19 mouse cellular contexts compared by ENCODE assay signal in the genomic region with DNA sequence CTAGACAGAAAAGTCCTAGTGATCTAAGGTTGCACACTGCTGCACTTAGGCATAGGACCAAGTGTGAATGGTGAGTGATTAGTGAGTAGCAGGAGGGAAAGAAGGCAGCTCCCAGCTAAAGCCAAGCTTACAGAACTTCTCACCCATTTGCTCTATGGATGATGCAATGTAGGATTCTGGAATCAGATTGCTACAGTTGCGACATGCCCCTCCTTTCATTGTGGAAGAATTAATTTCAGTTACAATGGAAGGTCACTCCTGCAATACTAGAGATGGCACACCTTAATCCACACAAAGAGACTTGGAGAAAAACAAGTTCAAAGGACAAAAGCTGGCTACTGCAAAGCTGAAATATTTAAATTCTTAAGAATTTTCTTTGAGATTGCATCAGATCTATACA.
DNase-seq lines count a peak whose midpoint lies in the region; ATAC-seq and TF ChIP-seq lines count a peak whose summit lies in the region.
"Had no signal": no experiment of that assay in that cellular context is flagged by ENCODE, and none has a peak within 500 bp of the region (broad histone marks: within the 10 kb centered on the region; RNA-seq: fewer than 3 reads in every experiment).

No protein-coding gene starts in this region.

- no peak overlapping the region for H3K9ac ChIP-seq in lung, postnatal 0 days (replicated peaks; ENCODE audit: low read depth)
- H3K9ac ChIP-seq in ES-Bruce4 (ENCODE audit: low read depth, poor library complexity, severe bottlenecking): no peak overlapping the region
- H3K9ac ChIP-seq: embryonic facial prominence, embryonic 12.5 days; forebrain, embryonic 15.5 days; heart, embryonic 15.5 days; hindbrain, embryonic 14.5 days; intestine, embryonic 15.5 days had no signal

- H3K27me3 ChIP-seq in lung, postnatal 0 days (replicated peaks; ENCODE audit: insufficient read depth, low read length): no peaks in the 10 kb centered on the region
- no peaks in the 10 kb centered on the region for H3K27me3 ChIP-seq in ES-Bruce4 (ENCODE audit: control insufficient read depth, insufficient read depth, low read length, poor library complexity, severe bottlenecking)
- H3K27me3 ChIP-seq: embryonic facial prominence, embryonic 12.5 days; forebrain, embryonic 15.5 days; heart, embryonic 15.5 days; intestine, embryonic 15.5 days had no signal

- peak; percentile 49 for DNase-seq in lung, postnatal 0 days (ENCODE audit: low spot score)
- no peak for DNase-seq in lung, postnatal 4 days
- peak; percentile 28 for DNase-seq in adipocyte (ENCODE audit: low spot score)
- DNase-seq in spleen, adult 12 weeks (ENCODE audit: low spot score): no peak
- DNase-seq in B cell, adult 2 months: no peak
- DNase-seq in embryo, embryonic 10 days (ENCODE audit: low spot score): no peak
- DNase-seq: adrenal gland, postnatal 25 days; cerebellum, adult 8-10 months; cerebellum, postnatal 14 days; gastrocnemius, postnatal 10 days; heart, adult 2 months had no signal

- TF ChIP-seq CTCF in lung, postnatal 0 days (IDR thresholded peaks at IDR 0.05): no peak
- no peak for TF ChIP-seq CTCF in ES-Bruce4 (IDR thresholded peaks at IDR 0.05; ENCODE audit: low read depth, low read length)

- no peak overlapping the region for H3K4me3 ChIP-seq in lung, postnatal 0 days (ENCODE audit: low read depth, low read length)
- H3K4me3 ChIP-seq in ES-Bruce4 (ENCODE audit: low read depth, low read length): no peak overlapping the region
- H3K4me3 ChIP-seq: embryonic facial prominence, embryonic 12.5 days; forebrain, embryonic 15.5 days; heart, adult 2 months; heart, embryonic 15.5 days; hindbrain, embryonic 10.5 days; intestine, embryonic 15.5 days had no signal

- no peak for TF ChIP-seq POLR2A in ES-Bruce4 (IDR thresholded peaks at IDR 0.05; ENCODE audit: insufficient read depth, low read length)

- H3K4me1 ChIP-seq in lung, postnatal 0 days (ENCODE audit: insufficient read depth, low read depth, low read length): no peaks in the 10 kb centered on the region
- H3K4me1 ChIP-seq in ES-Bruce4 (ENCODE audit: control insufficient read depth, insufficient read depth, low read length): no peaks in the 10 kb centered on the region
- H3K4me1 ChIP-seq: embryonic facial prominence, embryonic 12.5 days; heart, embryonic 15.5 days; intestine, embryonic 15.5 days had no signal

- no peaks in the 10 kb centered on the region for H3K9me3 ChIP-seq in lung, postnatal 0 days (ENCODE audit: low read length)
- no peaks in the 10 kb centered on the region for H3K9me3 ChIP-seq in ES-Bruce4 (replicated peaks; ENCODE audit: control insufficient read depth, insufficient read depth, low read length, poor library complexity, severe bottlenecking)
- H3K9me3 ChIP-seq: embryonic facial prominence, embryonic 12.5 days; forebrain, embryonic 15.5 days; heart, embryonic 15.5 days; hindbrain, embryonic 10.5 days; intestine, embryonic 15.5 days had no signal

- no peak for ATAC-seq in lung, postnatal 0 days
- ATAC-seq: forebrain, embryonic 15.5 days; intestine, embryonic 15.5 days had no signal

- WGBS in lung, postnatal 0 days: 41% methylated on average over 1 of the region's 1 CpGs

- no peak overlapping the region for H3K4me2 ChIP-seq in lung, postnatal 0 days (replicated peaks; ENCODE audit: low read depth, low read length)
- H3K4me2 ChIP-seq: embryonic facial prominence, embryonic 12.5 days; forebrain, embryonic 15.5 days; heart, embryonic 11.5 days; heart, embryonic 15.5 days; hindbrain, embryonic 14.5 days; intestine, embryonic 15.5 days had no signal

- H3K27ac ChIP-seq in lung, postnatal 0 days (ENCODE audit: low read length): no peak overlapping the region
- H3K27ac ChIP-seq in ES-Bruce4 (ENCODE audit: insufficient read depth, low read length): 0 out of 2 replicates have a peak overlapping the region, but pooled peaks have one; percentile 24
- H3K27ac ChIP-seq: embryonic facial prominence, embryonic 12.5 days; forebrain, embryonic 15.5 days; heart, adult 2 months; heart, embryonic 15.5 days; hindbrain, embryonic 10.5 days; hindbrain, embryonic 14.5 days; intestine, embryonic 15.5 days had no signal

- no peaks in the 10 kb centered on the region for H3K36me3 ChIP-seq in lung, postnatal 0 days (ENCODE audit: insufficient read depth, low read length)
- no peaks in the 10 kb centered on the region for H3K36me3 ChIP-seq in ES-Bruce4 (ENCODE audit: control insufficient read depth, insufficient read depth, low read length, poor library complexity, severe bottlenecking)
- H3K36me3 ChIP-seq: embryonic facial prominence, embryonic 12.5 days; forebrain, embryonic 15.5 days; heart, embryonic 15.5 days; hindbrain, embryonic 10.5 days; intestine, embryonic 15.5 days had no signal

- TF ChIP-seq EP300 in lung, postnatal 0 days (IDR thresholded peaks at IDR 0.05): no peak
- TF ChIP-seq EP300 in ES-Bruce4 (IDR thresholded peaks at IDR 0.05; ENCODE audit: insufficient read depth, low read depth, low read length): no peak

Comparison
In these comparisons a context has a peak if more than half of its experiments do, and no peak if none do; other contexts are left out.
1. DNase-seq: peak in lung, postnatal 0 days (single experiment) and adipocyte (single experiment); none in lung, postnatal 4 days (0 of 2), spleen, adult 12 weeks (single experiment), B cell, adult 2 months (0 of 2) and embryo, embryonic 10 days (single experiment).